Comparison of ENCODE assay signal across 1 mouse cellular context in genomic region chr11:101095314-101096024, GRCm38 (mm10).
TF ChIP-seq lines count a peak whose summit lies in the region.

Psmc3ip (minus strand) TSS chr11:101095436.

TF ChIP-seq in MEL, 35 proteins besides CTCF, POLR2A, EP300 and RAD21 (continued from another document):
- peak; percentile 62 for TF ChIP-seq NELFE (IDR thresholded peaks at IDR 0.05; ENCODE audit: low read depth, low read length)
TF ChIP-seq in MEL: peak in this region for 12.
